Mouse (Mus musculus) lung, postnatal 14 days (tissue): ENCODE data around the gene Olfr1223.
"Not testable (repeated sequence)": the region's sequence is repeated elsewhere in the genome, so short reads cannot be mapped to it uniquely, and the experiment has no call there.

Experiments used
- DNase-seq: peaks from one replicate; pipeline ENCODE4 v3.0.0; 2021

The Olfr1223 gene

GRCm38 (mm10) chr2:89151460-89151859 is at the start of gene Olfr1223:
Gene Olfr1223, minus strand, starts transcription at chr2:89151560.
- no peak for DNase-seq

- DNase-seq = no peak
These were observed 48.6 kb upstream of the Olfr1223 start, which contains the start of gene Olfr1226 for GRCm38 (mm10) chr2:89199948-89200347. Gene Olfr1226, minus strand, starts transcription at chr2:89200048.

DNA sequence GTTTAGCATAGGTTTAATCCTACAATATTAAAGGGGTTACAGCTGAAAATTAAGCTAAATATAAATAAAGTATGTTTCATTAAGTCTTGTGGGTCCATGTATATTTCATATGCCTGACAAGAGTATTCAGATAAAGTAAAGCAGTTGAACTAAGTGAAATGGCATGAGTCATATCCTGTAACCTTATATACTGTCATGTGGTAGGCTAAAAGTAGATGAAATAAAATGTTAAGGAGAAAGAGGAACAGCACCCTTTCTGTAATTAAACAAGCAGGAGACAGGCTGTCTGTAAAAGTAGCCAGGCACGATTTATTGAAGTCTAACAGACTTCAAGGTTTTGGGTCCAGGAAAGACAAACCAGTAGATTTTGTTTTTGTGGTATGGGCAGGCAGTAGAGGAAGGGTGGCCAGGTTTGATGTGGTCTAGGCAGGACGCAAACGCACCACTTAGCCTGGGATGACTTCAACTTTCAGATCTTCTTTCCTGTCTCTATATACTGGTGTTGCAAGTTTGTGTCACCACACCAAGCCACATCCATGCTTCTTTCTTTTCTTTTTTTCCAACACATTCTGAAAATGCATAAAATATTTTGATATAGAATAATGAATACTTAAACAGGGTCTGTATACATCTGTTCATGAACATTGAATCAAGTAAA is 45.1 kb upstream of the Olfr1223 start:
- DNase-seq = no peak

- DNase-seq = no peak
These were observed 23.2 kb upstream of the Olfr1223 start, which contains the start of gene Olfr1225 for GRCm38 (mm10) chr2:89174569-89174968. Gene Olfr1225, minus strand, starts transcription at chr2:89174669.

DNA sequence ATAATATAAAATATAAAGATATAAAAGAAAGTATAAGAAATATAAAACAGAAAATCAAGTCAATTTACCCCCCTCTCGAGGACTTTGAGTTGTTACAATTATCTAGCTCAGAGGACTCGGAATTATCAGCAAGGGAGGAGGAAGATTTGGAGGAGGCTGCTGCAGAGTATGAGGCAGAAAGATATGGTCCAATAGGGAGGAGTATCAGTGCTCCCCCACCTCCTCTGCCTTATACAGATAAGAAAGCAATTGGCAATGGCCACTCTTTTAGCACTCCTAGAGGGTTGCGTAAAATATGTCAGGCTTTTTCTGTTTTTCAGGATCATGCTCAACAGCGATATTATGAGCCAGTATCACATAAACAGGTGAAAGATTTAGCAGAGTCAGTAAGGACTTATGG is 13.4 kb upstream of the Olfr1223 start:
- DNase-seq = not testable (repeated sequence)

DNA sequence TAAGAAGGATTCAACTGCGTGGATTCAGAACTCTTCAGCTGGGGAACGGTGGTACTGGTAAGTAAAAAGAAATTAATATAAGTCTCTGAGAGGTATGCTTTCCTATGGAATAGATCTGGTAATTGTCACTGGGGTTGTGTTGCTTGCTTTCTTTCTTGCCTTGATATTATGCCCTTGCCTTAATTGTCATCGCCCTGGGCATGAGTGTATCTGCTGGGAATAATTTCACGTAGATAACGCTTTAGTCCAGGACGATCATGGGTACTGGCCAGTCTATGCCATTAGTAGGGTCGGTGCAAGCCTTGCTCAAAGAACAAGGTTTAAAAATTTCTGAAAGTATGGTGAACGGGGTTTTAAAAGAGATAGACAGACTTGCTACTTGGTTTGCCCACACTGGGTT is 12.6 kb upstream of the Olfr1223 start, which contains the start of gene Olfr1224-ps1:
Olfr1224-ps1 (minus strand) TSS at position 101 of the 400 bp plus-strand sequence.
- DNase-seq = not testable (repeated sequence)

- no peak for DNase-seq
These were observed 18.4 kb downstream of the Olfr1223 start, which contains the start of gene Olfr1222 for GRCm38 (mm10) chr2:89132954-89133353. Gene Olfr1222, minus strand, starts transcription at chr2:89133054.

DNA sequence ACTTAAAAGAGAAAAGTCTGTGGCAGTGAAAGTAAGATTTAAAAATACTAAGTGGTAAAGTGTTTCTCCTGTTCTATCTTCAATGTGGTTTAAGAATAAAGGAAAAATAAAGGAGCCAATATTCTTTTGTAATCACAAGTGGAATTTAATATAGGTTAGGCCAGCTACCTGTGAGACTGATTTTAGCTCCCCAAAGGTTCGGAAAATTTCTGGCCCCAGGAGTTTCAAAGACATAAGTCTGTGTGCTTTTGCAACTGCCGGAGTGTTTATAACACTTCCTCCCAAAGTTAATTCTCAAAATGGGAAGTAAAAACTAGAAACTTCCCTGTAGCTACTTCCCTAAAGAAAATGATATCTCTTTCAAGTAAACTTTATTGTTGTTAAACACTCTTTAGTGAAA is 34.2 kb downstream of the Olfr1223 start, which contains the start of gene Olfr1221:
Olfr1221 (minus strand) TSS at position 101 of the 400 bp plus-strand sequence.
- DNase-seq = no peak

DNA sequence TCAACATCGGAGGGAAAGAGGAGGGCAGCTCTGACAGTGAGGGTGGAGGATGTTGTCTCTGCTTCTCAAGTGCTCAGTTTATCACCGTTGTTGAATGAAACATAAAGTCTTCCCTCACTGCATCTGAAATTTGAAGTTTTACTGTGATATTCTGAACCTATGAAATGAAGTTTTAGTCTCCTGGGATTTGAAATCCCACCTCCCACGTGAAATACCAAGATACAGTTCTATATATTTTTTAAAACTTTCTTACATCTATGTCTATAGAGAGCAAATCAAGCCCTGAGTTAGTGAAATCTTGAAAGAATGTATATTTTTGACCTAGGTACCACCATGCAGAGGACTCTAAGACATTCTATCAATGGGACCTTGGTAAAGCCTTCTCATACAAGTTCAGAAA is 44.6 kb downstream of the Olfr1223 start, which contains the start of gene Olfr1220:
Olfr1220 (minus strand) TSS at position 101 of the 400 bp plus-strand sequence.
- no peak for DNase-seq

DNA sequence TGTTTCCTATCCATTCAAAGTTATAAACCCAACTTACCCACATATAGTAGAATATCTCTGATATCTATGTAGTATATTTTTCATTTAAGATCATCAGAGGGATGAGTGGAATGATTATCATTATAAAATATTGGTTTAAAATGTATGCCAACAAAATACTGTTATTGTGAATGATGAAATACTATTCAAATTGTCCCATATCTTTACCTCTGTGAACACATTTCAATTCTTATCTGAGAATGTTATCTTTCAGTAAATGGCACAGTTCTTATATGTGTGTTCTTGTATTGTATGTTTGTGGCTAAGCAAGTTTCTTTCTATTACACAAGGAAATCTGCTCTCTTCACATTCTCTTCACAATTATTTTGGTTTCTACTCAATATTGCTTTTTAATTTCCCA is 45.7 kb downstream of the Olfr1223 start:
- DNase-seq = no peak

GRCm38 (mm10) chr2:89093848-89094247 is 57.5 kb downstream of the Olfr1223 start:
- DNase-seq = no peak
